Mouse (Mus musculus): Measurements from ENCODE around the gene Htr6. TPM values are rescaled to one million over a fixed set of nuclear protein-coding genes. Genes with fewer than 3 reads are reported as not detected.

Htr6 gene
- polyA plus RNA-seq, 1 experiment from 2014 or later = not detected

- H3K4me2 ChIP-seq = no peak overlapping the region
- H3K4me1 ChIP-seq (ENCODE audit: control insufficient read depth, insufficient read depth, low read length) = 0 out of 2 replicates have a peak, but pooled peaks cover under 1% of the 10 kb centered on the region
- no peak overlapping the region for H3K27ac ChIP-seq (ENCODE audit: low read depth, low read length)
- H3K27me3 ChIP-seq (ENCODE audit: control insufficient read depth, insufficient read depth, low read length) = peaks cover 9% of the 10 kb centered on the region; the same call in 1 of the 2 replicates
- no peaks in the 10 kb centered on the region for H3K36me3 ChIP-seq (ENCODE audit: control insufficient read depth, insufficient read depth, low read length)
- 9% methylated on average over 7 of the region's 7 CpGs for WGBS (ENCODE audit: insufficient replicate concordance)
- no peak for ATAC-seq (replicated peaks; ENCODE audit: insufficient number of reproducible peaks, low FRiP score, low TSS enrichment)
- H3K9ac ChIP-seq (ENCODE audit: low read depth, low read length) = no peak overlapping the region
- no peak overlapping the region for H3K4me3 ChIP-seq (ENCODE audit: low read depth, low read length)
- no peaks in the 10 kb centered on the region for H3K9me3 ChIP-seq (replicated peaks; ENCODE audit: control insufficient read depth, low read length)
Observed at GRCm38 (mm10) chr4:139059569-139059968, 15.8 kb downstream of the Htr6 start.

DNA sequence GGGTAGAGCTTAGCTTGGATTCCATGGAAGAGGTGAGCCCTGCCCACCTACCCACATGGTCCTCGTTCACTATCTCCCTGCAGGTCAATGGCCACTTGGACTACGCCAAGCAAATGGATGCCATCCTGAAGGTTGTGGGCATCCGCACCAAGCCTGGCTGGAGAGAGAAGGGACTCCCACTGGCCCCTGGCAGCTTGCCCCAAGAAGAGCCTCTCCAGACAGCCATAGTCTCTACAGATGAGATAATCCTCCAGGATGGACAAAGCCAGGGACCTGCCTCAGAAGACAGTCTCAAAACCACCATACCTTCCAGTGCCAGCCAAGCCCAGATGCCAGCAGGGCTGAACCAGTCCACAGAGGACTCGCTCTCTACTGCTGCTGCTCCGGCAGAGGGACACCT lies 17.3 kb downstream of the Htr6 start:
- Histone ChIP-seq H3K27ac (ENCODE audit: low read depth, low read length) (no peak overlapping the region), H3K4me1 (ENCODE audit: control insufficient read depth, insufficient read depth, low read length) (0 out of 2 replicates have a peak, but pooled peaks cover 4% of the 10 kb centered on the region), H3K27me3 (ENCODE audit: control insufficient read depth, insufficient read depth, low read length) (peaks cover 2% of the 10 kb centered on the region; the same call in 1 of the 2 replicates), H3K4me2 (no peak overlapping the region), H3K9ac (ENCODE audit: low read depth, low read length) (no peak overlapping the region), H3K36me3 (ENCODE audit: control insufficient read depth, insufficient read depth, low read length) (no peaks in the 10 kb centered on the region), H3K9me3 (replicated peaks; ENCODE audit: control insufficient read depth, low read length) (no peaks in the 10 kb centered on the region), H3K4me3 (ENCODE audit: low read depth, low read length) (no peak overlapping the region)
- 81% methylated on average over 5 of the region's 5 CpGs for WGBS (ENCODE audit: insufficient replicate concordance)
- no peak for ATAC-seq (replicated peaks; ENCODE audit: insufficient number of reproducible peaks, low FRiP score, low TSS enrichment)

GRCm38 (mm10) chr4:139057291-139057690 lies 18.1 kb downstream of the Htr6 start:
- no peaks in the 10 kb centered on the region for H3K9me3 ChIP-seq (replicated peaks; ENCODE audit: control insufficient read depth, low read length)
- H3K4me3 ChIP-seq (ENCODE audit: low read depth, low read length) = no peak overlapping the region
- no peak overlapping the region for H3K27ac ChIP-seq (ENCODE audit: low read depth, low read length)
- H3K27me3 ChIP-seq (ENCODE audit: control insufficient read depth, insufficient read depth, low read length) = peaks cover 2% of the 10 kb centered on the region; the same call in 1 of the 2 replicates
- no peaks in the 10 kb centered on the region for H3K36me3 ChIP-seq (ENCODE audit: control insufficient read depth, insufficient read depth, low read length)
- ATAC-seq (replicated peaks; ENCODE audit: insufficient number of reproducible peaks, low FRiP score, low TSS enrichment) = no peak
- no peak overlapping the region for H3K9ac ChIP-seq (ENCODE audit: low read depth, low read length)
- 0 out of 2 replicates have a peak, but pooled peaks cover 4% of the 10 kb centered on the region for H3K4me1 ChIP-seq (ENCODE audit: control insufficient read depth, insufficient read depth, low read length)
- WGBS (ENCODE audit: insufficient replicate concordance) = 67% methylated on average over 5 of the region's 5 CpGs
- no peak overlapping the region for H3K4me2 ChIP-seq

DNA sequence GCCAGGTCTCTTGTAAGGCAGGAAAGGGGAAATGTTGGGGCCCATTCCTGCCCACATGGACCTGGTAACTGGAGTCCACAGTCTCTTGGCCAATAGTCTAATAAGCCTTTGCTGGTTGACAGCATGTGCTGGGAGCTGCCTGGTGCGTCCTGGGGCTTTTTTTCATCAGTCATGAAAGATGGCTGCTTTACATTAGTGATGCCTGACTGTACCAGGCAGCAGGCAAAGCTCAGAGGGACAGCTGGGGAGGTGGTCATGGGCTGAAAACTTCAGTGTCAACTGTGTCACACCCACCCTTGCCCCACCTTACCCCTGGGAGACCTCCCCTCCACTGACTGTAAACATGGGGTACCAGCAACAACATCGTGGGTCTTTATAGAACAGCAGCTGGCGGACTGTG lies 19.6 kb downstream of the Htr6 start:
- H3K36me3 ChIP-seq (ENCODE audit: control insufficient read depth, insufficient read depth, low read length) = no peaks in the 10 kb centered on the region
- 75% methylated on average over 3 of the region's 3 CpGs for WGBS (ENCODE audit: insufficient replicate concordance)
- H3K4me1 ChIP-seq (ENCODE audit: control insufficient read depth, insufficient read depth, low read length) = 0 out of 2 replicates have a peak, but pooled peaks cover 4% of the 10 kb centered on the region
- no peak for ATAC-seq (replicated peaks; ENCODE audit: insufficient number of reproducible peaks, low FRiP score, low TSS enrichment)
- no peak overlapping the region for H3K9ac ChIP-seq (ENCODE audit: low read depth, low read length)
- H3K27me3 ChIP-seq (ENCODE audit: control insufficient read depth, insufficient read depth, low read length) = peaks cover 2% of the 10 kb centered on the region; the same call in 1 of the 2 replicates
- no peaks in the 10 kb centered on the region for H3K9me3 ChIP-seq (replicated peaks; ENCODE audit: control insufficient read depth, low read length)
- H3K4me2 ChIP-seq = no peak overlapping the region
- no peak overlapping the region for H3K4me3 ChIP-seq (ENCODE audit: low read depth, low read length)
- H3K27ac ChIP-seq (ENCODE audit: low read depth, low read length) = no peak overlapping the region

- no peaks in the 10 kb centered on the region for H3K36me3 ChIP-seq (ENCODE audit: control insufficient read depth, insufficient read depth, low read length)
- 70% methylated on average over 4 of the region's 4 CpGs for WGBS (ENCODE audit: insufficient replicate concordance)
- no peak overlapping the region for H3K4me3 ChIP-seq (ENCODE audit: low read depth, low read length)
- 0 out of 2 replicates have a peak, but pooled peaks cover 4% of the 10 kb centered on the region for H3K4me1 ChIP-seq (ENCODE audit: control insufficient read depth, insufficient read depth, low read length)
- no peak overlapping the region for H3K27ac ChIP-seq (ENCODE audit: low read depth, low read length)
- no peak for ATAC-seq (replicated peaks; ENCODE audit: insufficient number of reproducible peaks, low FRiP score, low TSS enrichment)
- H3K27me3 ChIP-seq (ENCODE audit: control insufficient read depth, insufficient read depth, low read length) = peaks cover 2% of the 10 kb centered on the region; the same call in 1 of the 2 replicates
- no peak overlapping the region for H3K4me2 ChIP-seq
- no peak overlapping the region for H3K9ac ChIP-seq (ENCODE audit: low read depth, low read length)
- no peaks in the 10 kb centered on the region for H3K9me3 ChIP-seq (replicated peaks; ENCODE audit: control insufficient read depth, low read length)
Observed at GRCm38 (mm10) chr4:139055336-139055735, 20.0 kb downstream of the Htr6 start.

GRCm38 (mm10) chr4:139054300-139054923 lies 21.0 kb downstream of the Htr6 start:
- Histone ChIP-seq H3K4me2 (no peak overlapping the region), H3K4me3 (ENCODE audit: low read depth, low read length) (no peak overlapping the region), H3K27ac (ENCODE audit: low read depth, low read length) (no peak overlapping the region), H3K9me3 (replicated peaks; ENCODE audit: control insufficient read depth, low read length) (no peaks in the 10 kb centered on the region), H3K9ac (ENCODE audit: low read depth, low read length) (no peak overlapping the region), H3K27me3 (ENCODE audit: control insufficient read depth, insufficient read depth, low read length) (no peaks in the 10 kb centered on the region; the same call in 1 of the 2 replicates), H3K4me1 (ENCODE audit: control insufficient read depth, insufficient read depth, low read length) (0 out of 2 replicates have a peak, but pooled peaks cover 4% of the 10 kb centered on the region), H3K36me3 (ENCODE audit: control insufficient read depth, insufficient read depth, low read length) (no peaks in the 10 kb centered on the region)
- ATAC-seq (replicated peaks; ENCODE audit: insufficient number of reproducible peaks, low FRiP score, low TSS enrichment) = no peak
- WGBS (ENCODE audit: insufficient replicate concordance) = 39% methylated on average over 9 of the region's 9 CpGs

DNA sequence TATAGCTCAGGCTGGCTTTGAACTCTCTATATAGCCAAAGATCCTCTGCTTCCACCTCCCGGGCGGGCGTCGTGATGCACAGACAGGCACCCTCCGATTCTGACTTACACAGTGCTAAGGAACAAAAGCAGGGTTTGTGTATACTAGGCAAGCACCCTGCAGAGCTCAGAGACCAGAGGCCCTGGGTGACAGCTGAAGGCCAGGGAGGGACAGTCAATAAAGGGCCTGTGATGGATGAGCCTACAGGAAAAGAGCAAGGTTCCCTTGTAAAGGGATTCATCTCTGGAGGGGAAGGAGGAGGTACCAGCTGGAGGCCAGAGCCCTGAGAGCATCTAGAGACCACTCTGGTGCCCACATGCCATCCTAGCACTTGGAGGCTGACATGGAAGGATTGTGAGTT lies 22.0 kb downstream of the Htr6 start:
- Histone ChIP-seq H3K36me3 (ENCODE audit: control insufficient read depth, insufficient read depth, low read length) (no peaks in the 10 kb centered on the region), H3K27ac (ENCODE audit: low read depth, low read length) (no peak overlapping the region), H3K9ac (ENCODE audit: low read depth, low read length) (no peak overlapping the region), H3K4me2 (no peak overlapping the region), H3K4me1 (ENCODE audit: control insufficient read depth, insufficient read depth, low read length) (0 out of 2 replicates have a peak, but pooled peaks cover 4% of the 10 kb centered on the region), H3K9me3 (replicated peaks; ENCODE audit: control insufficient read depth, low read length) (no peaks in the 10 kb centered on the region), H3K27me3 (ENCODE audit: control insufficient read depth, insufficient read depth, low read length) (no peaks in the 10 kb centered on the region), H3K4me3 (ENCODE audit: low read depth, low read length) (no peak overlapping the region)
- 52% methylated on average over 5 of the region's 5 CpGs for WGBS (ENCODE audit: insufficient replicate concordance)
- ATAC-seq (replicated peaks; ENCODE audit: insufficient number of reproducible peaks, low FRiP score, low TSS enrichment) = no peak

- Histone ChIP-seq H3K4me2 (no peak overlapping the region), H3K27me3 (ENCODE audit: control insufficient read depth, insufficient read depth, low read length) (no peaks in the 10 kb centered on the region), H3K36me3 (ENCODE audit: control insufficient read depth, insufficient read depth, low read length) (no peaks in the 10 kb centered on the region), H3K9me3 (replicated peaks; ENCODE audit: control insufficient read depth, low read length) (no peaks in the 10 kb centered on the region), H3K27ac (ENCODE audit: low read depth, low read length) (no peak overlapping the region), H3K4me1 (ENCODE audit: control insufficient read depth, insufficient read depth, low read length) (0 out of 2 replicates have a peak, but pooled peaks cover 4% of the 10 kb centered on the region), H3K4me3 (ENCODE audit: low read depth, low read length) (no peak overlapping the region), H3K9ac (ENCODE audit: low read depth, low read length) (no peak overlapping the region)
- ATAC-seq (replicated peaks; ENCODE audit: insufficient number of reproducible peaks, low FRiP score, low TSS enrichment) = no peak
- 86% methylated on average over 7 of the region's 7 CpGs for WGBS (ENCODE audit: insufficient replicate concordance)
Observed at GRCm38 (mm10) chr4:139052796-139053195, 22.6 kb downstream of the Htr6 start.

GRCm38 (mm10) chr4:139048518-139048917 lies 26.9 kb downstream of the Htr6 start:
- Histone ChIP-seq H3K4me1 (ENCODE audit: control insufficient read depth, insufficient read depth, low read length) (no peaks in the 10 kb centered on the region), H3K27ac (ENCODE audit: low read depth, low read length) (no peak overlapping the region), H3K27me3 (ENCODE audit: control insufficient read depth, insufficient read depth, low read length) (no peaks in the 10 kb centered on the region), H3K4me3 (ENCODE audit: low read depth, low read length) (no peak overlapping the region), H3K4me2 (no peak overlapping the region), H3K9me3 (replicated peaks; ENCODE audit: control insufficient read depth, low read length) (no peaks in the 10 kb centered on the region), H3K9ac (ENCODE audit: low read depth, low read length) (no peak overlapping the region), H3K36me3 (ENCODE audit: control insufficient read depth, insufficient read depth, low read length) (no peaks in the 10 kb centered on the region)
- 77% methylated on average over 6 of the region's 6 CpGs for WGBS (ENCODE audit: insufficient replicate concordance)
- no peak for ATAC-seq (replicated peaks; ENCODE audit: insufficient number of reproducible peaks, low FRiP score, low TSS enrichment)

Measured in heart, embryonic 11.5 days (tissue).